Mouse (Mus musculus): ENCODE measurements around the gene Emc3.

The Emc3 gene

DNA sequence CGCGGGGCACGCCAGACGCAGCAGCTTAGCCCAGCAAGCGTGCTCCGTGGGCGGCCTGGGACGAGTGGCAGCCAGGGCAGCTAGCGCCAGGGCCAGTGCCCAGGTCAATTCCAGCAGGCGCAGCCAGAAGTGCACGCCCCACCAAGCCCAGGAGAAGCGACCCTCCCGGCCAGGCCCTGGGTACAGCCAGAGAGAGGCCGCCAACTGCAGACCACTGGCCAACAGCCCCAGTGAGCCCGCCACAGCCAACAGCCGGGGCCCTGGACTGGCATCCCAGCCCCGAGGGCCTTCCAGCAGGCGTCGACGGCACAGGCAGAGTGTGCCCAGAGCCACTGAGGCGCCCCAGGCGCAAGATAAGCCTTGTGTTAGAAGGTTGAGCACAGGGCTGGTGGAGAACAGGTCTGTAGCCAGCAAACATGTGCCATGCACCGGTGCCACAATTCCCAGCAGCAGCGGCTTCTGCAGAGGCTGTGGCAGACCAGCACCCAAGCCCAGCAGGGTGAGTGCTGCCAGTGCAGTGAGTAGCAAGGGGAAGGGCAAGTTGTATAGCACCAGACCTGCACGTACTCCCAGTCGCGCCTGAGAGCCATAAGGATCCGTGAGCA is 36.3 kb downstream of the Emc3 start:
- no peak for DNase-seq (ENCODE audit: low read depth, low spot score)

DNA sequence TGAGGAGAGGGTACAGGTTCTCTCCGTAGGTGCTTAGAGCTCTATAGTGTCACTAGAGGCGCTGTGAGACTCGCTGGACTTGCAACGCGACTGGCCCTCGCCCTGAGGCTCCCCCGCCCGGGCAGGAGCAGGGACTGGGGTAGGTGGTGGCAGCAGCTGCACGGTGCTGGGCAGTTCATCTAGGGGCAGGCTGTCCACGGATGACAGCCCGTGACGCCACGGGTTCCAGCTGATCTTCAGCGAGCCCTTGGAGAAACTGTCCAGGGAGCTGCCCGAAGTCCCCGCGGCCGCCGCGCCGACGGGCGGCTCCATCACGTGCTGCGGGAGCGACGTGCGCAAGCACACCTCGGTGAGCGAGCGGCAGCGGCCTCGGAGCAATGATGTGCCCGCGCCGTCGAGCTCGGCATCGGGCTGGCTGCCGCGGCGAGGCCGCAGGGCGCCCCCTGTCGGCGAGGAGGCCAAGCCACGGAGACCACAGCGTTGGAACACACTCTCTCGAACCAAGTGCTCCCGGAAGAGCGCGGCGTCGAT is 37.1 kb downstream of the Emc3 start:
- peak; percentile 88 for DNase-seq (ENCODE audit: low read depth, low spot score)

DNA sequence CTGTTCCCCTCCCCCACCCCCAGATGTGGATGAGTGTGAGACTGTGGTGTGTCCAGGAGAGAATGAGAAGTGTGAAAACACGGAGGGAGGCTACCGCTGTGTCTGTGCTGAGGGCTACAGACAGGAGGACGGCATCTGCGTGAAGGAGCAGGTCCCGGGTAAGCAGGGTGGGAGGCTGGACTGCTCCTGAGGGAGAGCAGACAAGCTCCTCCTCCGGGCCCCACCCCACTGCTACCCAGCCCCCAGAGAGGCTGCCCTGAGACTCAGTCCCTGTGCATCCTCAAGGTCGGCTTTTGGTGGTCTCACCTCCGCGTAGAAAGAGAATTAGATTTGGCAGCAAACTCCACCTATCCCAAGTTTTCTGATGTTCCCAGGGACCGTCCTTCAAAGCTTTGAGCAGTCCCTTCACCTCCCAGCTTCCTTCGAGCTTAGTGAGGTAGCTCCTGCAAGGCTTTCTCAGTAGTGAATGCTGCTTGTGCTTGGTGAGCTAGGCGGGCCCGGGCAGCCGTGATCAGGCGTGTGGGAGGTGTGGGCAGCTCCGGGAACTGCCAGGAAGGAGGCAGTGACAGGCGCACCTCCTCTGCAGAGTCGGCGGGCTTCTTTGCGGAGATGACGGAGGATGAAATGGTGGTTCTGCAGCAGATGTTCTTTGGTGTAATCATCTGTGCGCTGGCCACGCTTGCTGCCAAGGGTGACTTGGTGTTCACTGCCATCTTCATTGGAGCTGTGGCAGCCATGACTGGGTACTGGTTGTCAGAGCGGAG is 39.2 kb downstream of the Emc3 start:
- DNase-seq (ENCODE audit: low read depth, low spot score), result no peak

- DNase-seq (ENCODE audit: low read depth, low spot score), result no peak
These were observed 42.0 kb downstream of the Emc3 start for GRCm38 (mm10) chr6:113489410-113489809.

DNA sequence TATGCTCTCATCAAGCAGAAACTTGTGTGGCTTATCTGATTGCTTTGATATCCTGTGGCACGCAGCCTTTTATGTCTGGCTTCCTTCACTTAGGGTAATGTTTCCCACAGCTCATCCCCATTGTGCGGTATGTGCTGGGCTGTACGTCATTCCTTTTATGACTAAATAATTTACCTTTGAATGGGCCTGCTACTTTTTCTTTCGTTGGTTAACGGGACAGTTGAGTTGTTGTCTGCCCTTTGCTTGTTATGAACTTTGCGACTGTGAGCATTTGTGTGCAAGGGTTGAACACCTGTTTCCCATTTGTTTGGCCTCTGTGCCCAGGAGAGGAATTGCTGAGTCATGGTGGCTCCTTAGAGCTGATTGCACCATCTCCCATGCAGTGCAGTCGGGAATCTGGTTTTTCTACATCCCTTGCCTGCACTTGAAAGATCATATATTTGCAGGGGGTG is 44.3 kb downstream of the Emc3 start:
- no peak for DNase-seq (ENCODE audit: low read depth, low spot score)

DNA sequence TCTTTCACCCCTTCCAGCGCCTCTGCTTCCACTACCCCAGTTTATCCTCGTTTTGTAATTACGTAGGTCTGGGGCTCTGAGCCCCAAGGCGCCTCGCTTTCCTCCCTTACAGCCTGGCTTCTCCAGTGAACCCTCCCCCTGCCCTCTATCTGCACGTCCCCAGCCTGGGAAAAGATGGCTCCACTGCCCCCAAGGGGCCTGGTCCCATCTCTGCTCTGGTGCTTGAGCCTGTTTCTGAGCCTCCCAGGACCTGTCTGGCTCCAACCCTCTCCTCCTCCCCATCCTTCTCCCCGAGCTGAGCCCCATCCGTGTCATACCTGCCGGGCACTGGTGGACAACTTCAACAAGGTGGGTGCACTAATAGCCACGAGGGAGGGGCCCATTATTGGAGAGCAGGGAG is 47.7 kb downstream of the Emc3 start:
- no peak for DNase-seq (ENCODE audit: low read depth, low spot score)

DNA sequence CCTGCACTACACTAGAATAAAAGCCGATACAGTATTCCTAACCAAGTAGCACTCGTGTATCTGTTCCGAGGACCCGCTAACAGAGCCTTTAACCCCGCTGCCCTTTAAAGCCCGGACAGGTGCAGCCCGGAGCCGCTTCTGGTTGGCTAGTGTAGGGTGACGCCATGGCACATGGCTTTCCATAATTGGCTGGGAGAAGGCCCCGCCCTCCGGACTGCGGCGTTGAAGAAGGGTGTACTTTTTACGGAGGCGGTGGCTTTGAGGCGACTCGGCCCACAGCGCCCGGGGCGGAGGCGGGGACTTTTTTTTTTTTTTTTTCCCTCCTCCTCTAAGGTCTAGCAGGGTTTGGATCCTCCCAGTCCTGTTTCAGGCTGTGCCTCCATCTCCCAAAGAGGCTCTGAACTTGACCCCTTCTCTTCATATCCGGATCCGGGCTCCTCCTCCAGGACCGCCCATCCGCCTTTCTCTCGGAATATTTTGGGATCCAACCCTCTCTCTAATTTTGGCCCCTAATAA is 48.3 kb downstream of the Emc3 start, which contains the start of gene Creld1:
Gene Creld1 (plus strand): TSS at position 198 of the 516 bp plus-strand sequence.
- peak; percentile 100 for DNase-seq (ENCODE audit: low read depth, low spot score)

GRCm38 (mm10) chr6:113482477-113483099 is 48.9 kb downstream of the Emc3 start:
- no peak for DNase-seq (ENCODE audit: low read depth, low spot score)

GRCm38 (mm10) chr6:113480555-113481373 is 50.7 kb downstream of the Emc3 start:
- DNase-seq (ENCODE audit: low read depth, low spot score), result no peak

- no peak for DNase-seq (ENCODE audit: low read depth, low spot score)
These were observed 52.5 kb downstream of the Emc3 start for GRCm38 (mm10) chr6:113478906-113479305.

GRCm38 (mm10) chr6:113477353-113477752 is 54.1 kb downstream of the Emc3 start:
- no peak for DNase-seq (ENCODE audit: low read depth, low spot score)

DNA sequence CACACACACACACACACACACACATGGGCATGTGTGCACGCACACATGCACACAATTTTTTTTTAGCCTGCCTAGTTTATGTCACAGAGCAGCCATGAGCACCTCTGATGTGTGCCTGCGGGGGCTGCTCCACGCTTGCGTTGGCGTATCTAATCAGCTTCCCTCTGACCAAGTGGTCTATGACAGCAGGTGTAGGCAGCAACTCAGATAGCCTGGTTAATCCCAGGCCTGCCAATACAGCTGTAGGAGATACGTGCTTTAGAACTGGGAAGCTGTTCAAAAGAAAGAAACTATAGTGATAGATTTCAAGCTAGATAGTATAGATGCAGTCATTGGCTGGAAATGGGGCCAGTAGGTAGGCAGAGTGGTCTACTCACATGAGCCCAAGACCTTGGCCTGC is 57.7 kb downstream of the Emc3 start:
- DNase-seq (ENCODE audit: low read depth, low spot score), result no peak

DNA sequence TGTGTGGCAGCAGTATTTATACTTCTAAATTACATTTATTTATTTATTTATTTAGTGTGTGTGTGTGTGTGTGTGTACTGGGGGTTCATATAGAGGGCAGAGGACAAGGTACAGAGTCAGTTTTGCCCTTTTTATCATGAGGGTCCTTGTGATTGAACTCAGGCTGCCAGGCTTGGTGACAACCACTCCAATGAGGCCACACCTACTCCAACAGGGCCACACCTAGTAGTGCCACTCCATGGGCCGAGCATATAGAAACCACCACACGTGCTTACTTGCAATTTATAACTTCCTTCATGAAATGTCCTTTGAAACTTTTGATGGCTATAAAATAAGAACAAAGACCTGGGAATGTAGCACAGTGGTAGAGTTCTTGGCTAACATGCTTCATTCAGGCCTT is 58.2 kb downstream of the Emc3 start:
- DNase-seq (ENCODE audit: low read depth, low spot score), result no peak

DNA sequence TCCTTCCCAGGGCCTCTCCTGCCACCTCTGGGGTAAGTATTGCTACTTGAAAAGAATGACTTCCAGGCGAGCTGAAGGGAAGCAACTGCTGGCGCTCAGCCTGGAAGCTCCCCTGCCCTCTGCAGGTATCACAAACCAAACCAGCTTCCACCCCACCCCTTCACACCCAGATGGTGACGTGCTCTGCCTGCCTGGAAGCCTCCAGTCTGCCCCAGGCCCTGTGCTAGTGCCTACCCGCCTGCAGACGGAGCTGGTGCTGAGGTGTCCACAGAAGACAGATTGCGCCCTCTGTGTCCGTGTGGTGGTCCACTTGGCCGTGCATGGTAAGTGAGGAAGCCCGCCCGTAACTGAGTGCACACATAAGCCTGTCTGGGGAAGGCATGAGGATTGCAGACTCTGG is 59.4 kb downstream of the Emc3 start:
- DNase-seq (ENCODE audit: low read depth, low spot score), result no peak

- no peak for DNase-seq (ENCODE audit: low read depth, low spot score)
These were observed 60.0 kb downstream of the Emc3 start, which contains the start of gene Il17rc for GRCm38 (mm10) chr6:113471297-113471936. Gene Il17rc, plus strand, starts transcription at chr6:113471427.

- no peak for DNase-seq (ENCODE audit: low read depth, low spot score)
These were observed 62.0 kb downstream of the Emc3 start for GRCm38 (mm10) chr6:113469432-113469831.

GRCm38 (mm10) chr6:113469021-113469420 is 62.4 kb downstream of the Emc3 start:
- DNase-seq (ENCODE audit: low read depth, low spot score), result peak; percentile 82

DNA sequence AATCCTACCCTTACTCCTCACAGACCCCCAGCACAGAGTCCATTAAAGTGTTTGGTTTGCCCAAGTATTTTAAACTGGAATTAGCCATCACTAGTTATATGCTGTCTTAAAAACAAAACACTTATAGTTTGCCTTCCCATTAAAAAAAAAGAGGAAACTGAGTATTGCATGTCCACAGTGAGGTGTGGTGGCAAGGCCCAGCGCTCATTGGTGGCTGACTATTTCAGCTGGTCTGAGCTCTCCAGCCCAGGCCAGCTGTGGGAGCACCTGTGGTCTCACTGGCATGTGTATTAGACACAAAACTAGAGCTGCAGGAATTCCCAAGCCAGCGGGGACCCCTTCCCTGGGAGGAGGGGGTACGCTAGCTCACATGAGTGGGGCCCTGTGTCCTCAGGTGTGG is 62.9 kb downstream of the Emc3 start:
- no peak for DNase-seq (ENCODE audit: low read depth, low spot score)

DNA sequence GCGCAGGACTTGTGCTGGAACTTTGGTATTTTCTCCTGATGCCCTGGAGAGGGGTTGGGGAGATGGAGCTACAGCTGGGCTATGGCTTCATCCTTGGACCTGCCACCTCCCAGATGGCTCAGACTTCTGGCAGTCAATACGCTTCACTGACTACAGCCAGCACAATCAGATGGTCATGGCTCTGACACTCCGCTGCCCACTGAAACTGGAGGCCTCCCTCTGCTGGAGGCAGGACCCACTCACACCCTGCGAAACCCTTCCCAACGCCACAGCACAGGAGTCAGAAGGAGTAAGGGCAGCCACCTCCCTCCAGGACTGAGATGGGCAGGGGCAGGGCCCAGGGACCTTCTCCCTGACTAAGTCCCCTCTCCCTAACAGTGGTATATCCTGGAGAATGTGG is 65.8 kb downstream of the Emc3 start:
- no peak for DNase-seq (ENCODE audit: low read depth, low spot score)

All from WW6 (cell line).